Mouse (Mus musculus) neural tube, embryonic 10.5 days (tissue): ENCODE results near the gene Tmem192.
A peak's percentile ranks its signal among the peaks of the same experiment; 100 is the strongest.

ENCODE experiments used
- DNase-seq: peaks from one replicate; pipeline ENCODE4 v3.0.0-alpha.2; 2017; ENCODE audit warnings: low spot score; ENCODE audit errors: extremely low spot score

Tmem192 gene

DNA sequence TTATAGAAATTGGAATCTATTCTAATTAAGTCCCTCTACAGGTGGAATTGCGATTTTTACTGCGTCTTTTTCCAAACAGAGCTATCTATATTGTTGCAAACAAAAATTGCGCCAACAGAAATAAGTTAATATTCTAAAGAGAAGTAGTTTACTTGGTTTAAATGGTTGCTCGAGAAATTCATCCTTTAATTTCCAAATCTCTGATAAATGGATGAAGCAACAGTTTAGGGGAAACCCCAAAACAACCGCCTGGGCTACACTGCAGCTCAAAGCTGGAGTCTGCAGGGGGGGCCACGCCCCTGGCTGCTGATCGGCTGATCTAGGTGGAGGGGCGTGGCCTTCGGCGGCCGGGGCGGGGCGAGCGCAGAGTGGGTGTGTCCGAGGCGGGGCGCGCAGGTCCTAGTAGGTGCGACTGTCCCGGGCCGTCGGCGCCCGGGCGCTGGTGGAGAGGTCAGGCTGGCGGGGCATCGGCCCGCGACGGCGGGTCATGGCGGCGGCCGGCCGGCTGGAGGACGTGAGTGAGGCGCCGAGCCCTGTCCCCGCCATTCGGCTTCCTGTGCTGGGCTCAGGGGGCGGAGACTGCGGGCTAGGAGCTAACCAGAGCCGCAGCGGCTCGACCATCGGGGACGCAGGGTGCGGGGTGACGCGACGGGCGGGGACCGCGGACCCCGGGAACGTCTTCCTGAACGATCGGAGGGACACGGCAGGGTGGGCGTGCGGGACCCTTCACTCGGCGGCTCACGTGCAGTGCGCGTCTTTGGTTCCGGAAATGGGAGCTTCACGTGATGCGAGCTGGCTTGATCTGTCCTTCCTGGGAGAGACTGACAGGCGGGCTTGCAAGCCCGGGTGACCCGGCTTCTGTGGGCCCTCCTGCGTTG lies at the start of gene Tmem192:
Tmem192 (plus strand) TSS at position 366 of the 878 bp plus-strand sequence.
- DNase-seq: peak; percentile 90

DNA sequence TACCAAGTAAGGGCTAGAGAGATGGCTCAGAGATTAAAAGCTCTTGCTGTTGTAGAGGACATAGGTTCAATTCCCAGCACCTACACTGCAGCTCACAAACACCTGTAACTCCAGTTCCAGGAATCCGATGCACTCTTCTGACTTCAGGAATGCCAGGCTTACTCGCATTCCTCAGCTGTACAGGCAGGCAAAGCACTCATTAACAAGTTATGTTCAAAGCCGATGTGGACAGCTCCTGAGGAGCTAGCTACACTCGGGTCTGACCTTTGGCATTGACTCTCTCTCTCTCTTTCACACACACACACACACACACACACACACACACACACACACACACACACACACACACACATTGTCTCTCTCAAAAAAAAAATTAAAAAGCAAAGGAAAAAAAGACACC lies 48.3 kb upstream of the Tmem192 start:
- no peak for DNase-seq

DNA sequence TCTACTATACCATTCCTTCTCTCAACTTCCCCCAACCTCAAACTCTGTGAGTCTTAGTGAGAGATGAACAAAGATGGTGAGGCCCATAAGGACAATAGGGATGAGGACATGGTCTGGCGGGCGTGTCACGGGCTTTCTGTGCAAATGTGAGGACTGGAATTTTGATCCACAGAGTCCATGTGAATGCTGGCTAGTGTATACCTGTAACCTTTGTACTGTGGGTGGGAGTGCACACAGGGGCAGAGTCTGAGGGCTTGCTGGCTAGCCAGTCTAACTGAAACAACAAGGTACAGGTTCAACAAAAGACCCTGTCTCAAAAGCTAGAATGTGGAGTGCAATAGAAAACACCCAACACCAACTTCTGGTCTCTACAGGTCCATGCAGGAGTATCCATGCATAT lies 46.3 kb upstream of the Tmem192 start:
- DNase-seq: no peak

DNA sequence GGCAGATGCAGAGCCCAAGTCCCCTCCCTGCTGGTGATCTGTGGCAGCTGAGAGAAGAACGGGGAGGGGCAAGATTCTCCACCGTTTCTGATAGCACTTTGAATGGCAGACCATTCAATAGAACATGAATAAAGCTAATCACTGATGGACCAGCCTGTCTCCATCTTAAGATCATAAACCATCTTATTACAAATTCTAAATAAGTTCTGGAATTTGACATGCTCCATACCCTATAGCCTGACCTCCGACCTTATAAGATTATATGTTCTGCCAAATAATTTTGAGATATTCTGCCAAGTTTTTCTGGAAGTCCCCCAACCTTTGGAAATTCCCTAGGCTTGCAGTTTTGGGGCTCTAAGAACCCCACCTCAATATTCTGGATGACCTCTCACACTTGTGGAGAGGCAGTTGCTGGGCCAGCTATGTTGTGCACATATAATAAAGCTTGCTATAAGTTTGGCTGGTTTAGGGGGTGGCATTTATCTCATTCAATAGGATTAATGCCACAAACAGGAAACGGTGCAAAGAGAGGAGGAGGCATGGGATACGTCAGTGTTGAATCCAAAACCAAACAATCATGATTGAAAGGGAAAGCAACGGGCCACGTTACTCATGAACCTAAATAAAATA lies 45.3 kb upstream of the Tmem192 start:
- DNase-seq: no peak

DNA sequence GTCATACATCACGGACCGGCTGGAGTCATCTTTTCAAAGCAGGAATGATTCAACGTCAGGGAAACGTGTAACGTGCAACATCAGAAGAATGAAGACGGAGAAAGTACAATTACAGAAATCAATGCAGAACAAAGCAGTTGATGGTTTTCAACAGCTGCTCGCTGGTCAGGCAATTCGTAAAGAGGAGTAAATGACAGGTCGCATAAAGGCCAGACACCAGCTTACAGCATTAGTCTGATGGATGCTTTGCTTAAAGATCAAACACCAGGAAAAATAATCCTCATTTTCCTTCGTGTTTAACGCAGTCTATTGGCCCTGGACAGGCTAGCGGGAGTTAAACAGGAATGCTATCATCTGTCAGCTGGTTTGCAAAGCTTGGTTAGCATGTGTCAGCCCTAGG lies 44.8 kb upstream of the Tmem192 start:
- no peak for DNase-seq

DNA sequence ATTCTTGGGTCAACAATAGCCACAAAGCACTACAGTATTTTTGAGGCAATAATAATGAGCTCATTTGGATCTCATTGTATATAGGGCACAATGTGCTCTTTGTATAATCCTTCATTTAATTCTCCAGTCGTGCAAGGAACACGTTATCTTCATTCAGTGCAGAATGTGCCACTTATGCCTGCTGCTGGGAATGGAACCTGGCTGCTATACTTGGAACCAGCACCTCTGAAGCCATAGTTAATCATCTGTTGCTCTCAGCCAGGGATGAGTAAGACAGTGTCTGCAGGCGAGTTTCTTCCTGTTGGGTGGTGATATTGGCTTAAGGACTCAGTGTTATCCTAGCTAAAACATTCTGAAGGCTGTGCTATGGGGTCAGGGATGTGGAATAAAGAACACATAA lies 43.2 kb upstream of the Tmem192 start:
- DNase-seq: no peak

DNA sequence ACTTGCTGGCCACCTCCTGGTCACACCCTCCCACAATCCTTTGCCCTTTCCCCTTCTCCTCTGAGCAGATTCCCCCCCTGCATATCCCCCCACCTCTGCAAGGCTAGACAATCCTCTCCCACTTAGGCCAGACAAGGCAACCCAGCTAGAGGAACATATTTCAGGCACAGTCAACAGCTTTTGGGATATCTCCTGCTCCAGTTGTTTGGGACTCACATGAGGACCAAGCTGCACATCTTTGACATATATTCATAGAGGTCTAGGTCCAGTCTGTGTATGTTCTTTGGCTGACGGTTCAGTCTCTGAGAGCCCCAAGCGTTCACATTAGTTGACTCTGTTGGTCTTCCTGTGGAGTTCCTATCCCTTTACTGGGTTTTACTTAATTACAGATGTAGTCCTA lies 37.0 kb upstream of the Tmem192 start:
- no peak for DNase-seq

DNA sequence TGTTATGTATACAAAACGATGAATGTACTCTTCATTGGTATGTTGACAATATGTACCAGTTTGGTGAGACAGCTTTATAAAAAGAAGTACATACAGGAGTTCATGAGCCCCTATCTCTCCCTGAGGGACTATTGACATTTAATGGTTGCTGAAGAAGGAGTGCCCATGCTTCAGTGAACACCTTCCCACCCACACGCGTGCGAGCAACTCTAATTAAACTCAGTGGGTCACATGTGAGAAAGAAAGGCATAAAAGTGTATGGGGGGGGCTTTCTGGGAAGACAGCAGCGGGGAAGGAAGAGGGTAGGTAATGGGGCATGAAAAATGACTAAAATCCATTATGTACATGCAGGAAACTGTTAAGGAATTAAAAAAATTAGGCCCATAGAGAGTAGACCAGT lies 30.2 kb upstream of the Tmem192 start:
- no peak for DNase-seq

DNA sequence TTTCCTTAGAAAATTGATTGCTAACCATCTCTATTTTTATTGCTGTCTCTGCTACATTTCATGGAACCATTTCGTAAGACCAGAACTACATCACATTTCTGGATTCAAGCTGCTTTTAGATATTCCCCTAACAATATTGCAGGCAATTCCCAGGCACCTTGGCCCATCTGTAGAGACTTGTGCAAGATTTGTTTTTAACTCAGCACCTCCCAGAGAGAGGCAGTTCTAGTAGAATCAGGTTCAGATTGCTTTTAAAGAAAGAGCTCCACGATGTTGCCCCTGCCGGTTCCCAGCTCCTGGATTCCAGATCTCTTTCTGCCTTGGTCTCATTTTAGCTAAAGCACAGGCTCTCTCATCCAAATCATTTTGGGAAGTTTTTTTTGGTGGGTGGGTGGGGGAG lies 23.7 kb upstream of the Tmem192 start:
- DNase-seq: no peak

DNA sequence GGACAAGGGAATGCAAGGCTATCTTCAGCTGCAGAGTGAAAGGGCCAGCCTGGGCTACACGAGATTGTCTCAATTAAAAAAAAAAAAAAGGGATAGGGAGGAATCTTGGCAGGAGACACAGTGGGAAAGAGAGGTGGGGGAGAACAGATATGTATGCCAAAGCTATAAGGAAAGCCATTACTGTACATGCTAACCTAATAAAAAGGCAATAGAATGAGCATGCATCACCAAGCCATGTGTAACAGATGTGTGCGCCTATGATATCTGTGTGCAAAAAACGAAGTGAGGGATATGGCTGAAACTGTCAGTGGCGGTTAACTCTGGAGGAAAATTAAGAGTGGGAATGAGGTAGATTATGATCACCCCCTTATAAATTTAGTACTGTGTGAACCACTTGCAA lies 21.2 kb upstream of the Tmem192 start:
- no peak for DNase-seq

DNA sequence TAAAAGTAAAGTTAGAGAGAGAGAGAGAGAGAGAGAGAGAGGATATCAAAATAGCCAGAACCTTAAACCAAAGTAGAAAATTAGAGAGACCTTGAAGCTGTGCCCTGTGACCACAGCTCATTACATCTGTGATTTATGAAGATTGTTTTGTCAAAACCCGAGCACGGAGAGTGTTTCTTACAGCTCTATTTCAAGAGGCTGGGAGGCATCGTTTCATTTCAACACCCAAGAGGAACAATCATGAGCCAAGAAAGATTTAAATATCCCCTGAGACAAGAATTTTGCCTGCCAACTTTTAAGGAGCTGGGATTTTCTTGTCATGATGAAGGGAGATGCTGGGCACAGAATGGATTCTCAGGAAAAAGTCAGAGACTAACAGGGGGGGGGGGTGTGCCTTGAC lies 20.6 kb upstream of the Tmem192 start:
- no peak for DNase-seq

DNA sequence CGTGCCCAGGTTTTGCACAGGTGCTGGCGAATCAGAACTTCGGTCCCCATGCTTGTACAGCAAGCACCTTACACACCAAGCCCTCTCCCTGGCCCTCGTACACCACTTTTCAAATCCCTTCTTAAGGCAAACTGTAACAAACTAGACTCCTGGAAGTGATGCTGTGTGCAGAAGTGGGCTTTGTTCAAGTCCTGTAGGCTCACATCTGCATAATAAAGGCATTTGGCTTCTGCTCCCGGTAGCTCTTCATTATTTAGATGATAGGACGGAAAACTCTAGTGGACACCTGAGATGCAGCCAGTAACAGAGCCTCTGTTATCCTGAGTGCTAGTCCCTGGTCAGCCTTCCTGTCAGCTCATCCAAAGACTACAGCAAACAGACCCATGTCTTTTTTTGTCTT lies 18.0 kb upstream of the Tmem192 start:
- DNase-seq: no peak

DNA sequence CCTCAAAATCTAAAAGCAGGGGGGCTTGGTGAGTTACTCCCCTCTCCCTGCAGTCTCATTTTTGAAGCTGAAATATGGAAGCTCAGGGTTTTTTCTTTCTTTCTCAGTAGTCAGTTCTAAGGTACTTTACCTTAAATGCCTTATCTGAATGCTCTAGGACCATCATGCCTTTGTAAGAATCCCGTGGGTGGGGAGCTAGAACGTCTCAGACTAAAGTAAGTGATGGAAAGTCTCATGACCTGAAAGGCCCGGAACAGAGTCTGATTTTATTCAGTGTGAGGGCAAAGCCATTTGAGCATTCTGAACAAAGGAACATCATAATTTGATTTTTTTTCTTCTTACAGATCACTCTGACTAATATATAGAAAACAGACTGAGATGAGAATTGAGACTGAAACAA lies 12.0 kb upstream of the Tmem192 start:
- DNase-seq: no peak

DNA sequence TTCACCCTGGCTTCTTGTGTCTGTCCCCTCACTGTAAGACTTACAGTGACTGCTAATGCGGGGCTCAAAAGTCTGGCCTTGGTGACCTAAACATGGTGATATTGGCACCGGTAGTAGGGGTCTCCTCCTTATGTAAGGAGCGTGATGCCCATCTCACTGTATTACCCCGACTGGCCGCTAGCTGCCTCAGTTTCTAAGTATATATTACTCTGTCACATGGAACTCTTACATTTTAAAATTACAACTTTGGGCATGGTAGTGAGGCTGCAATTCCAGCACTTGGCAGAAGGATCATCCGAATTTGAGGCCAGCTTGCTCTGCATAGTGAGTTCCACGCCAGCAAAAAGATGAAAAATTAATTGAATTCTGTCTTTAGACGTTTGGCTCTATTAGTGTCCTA lies 6.0 kb upstream of the Tmem192 start:
- no peak for DNase-seq

DNA sequence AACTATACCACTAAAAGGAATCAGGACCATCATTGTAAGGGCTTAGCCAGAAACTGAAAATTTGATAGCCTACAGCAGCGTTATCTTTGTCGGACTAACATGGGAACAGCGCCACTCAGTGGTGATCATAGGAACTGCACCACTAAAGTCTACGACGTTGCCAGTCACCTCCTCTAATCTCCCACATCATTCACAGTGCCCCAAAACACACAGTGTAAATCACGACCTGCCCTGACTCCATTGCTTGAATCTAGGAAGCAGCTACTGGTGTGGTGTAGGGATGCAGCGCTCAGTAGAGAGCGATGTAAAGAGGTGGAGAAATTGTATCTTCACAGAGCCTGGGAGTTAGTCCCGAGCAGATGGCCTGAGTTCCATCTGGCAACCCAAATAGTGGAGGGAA lies 5.5 kb upstream of the Tmem192 start:
- peak; percentile 78 for DNase-seq

DNA sequence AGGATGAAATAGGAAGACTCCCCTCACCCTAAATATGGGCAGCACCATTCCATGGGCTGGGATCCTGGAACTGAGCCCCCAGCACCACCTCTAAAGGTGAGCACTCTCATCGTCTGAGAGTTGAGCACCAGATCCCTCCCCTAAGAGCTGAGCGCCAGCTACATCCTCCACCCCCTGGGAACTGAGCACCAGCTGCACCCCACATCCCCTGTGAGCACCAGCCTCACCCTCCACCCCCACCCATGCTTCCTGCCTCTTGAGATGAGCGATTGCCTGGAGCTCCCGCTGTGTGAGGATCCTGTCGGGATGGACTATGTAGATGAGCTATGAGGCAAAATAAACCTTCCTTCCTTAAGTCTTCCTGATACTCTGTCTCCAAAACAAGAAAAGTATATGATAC lies 4.0 kb upstream of the Tmem192 start:
- no peak for DNase-seq

DNA sequence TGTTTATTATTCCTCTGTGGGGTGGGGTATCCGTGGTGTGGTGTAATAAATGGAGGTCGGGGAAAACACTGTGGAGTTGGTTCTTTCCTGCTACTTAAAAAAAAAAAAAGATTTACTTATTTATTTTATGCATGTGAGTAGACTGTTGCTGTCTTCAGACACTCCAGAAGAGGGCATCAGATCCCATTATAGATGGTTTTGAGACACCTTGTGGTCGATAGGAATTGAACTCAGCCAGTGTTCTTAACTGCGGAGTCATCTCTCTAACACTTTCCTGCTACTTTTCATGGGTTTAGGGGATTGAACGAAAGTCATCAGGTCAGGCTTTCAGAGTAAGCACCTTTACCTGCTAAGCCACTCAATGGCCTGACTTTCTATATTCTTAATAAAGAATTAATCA lies 2.2 kb upstream of the Tmem192 start:
- no peak for DNase-seq

DNA sequence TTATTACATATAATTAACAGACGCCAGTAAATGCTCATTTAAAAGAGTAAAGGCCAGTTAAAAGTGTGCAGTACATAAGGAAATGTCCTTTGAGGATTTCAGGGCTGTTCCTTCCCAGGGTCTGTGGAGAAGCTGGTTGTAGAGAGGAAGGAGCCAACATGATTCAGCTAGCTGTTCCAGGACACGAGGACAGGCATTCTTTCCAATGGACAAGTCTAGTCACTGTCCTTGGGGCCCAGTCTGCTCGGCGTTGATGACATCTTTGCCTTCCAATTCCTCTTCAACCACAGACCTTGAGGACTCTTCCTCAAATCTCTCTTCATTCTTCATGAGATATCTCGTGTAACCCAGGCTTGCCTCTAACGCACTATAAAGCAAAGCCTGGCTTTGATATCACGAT lies 1.4 kb upstream of the Tmem192 start:
- no peak for DNase-seq

DNA sequence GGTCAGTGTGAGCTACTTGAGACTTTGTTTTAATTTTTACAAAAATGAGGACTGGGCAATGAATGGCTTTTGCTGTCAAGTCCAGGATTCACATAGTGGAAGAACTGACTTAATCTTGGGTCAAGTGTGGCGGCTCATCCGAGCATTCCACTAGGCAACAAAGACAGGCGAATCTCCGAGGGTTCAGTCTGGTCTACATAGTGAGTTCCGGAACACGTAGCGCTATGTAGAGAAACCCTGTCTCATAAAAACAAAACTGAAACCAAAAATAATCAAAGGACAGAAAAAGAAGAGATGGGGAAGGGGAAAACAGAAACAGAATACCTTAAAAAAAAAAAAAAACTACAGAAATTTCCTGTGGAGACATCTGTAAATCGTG lies 555 bp upstream of the Tmem192 start:
- no peak for DNase-seq

DNA sequence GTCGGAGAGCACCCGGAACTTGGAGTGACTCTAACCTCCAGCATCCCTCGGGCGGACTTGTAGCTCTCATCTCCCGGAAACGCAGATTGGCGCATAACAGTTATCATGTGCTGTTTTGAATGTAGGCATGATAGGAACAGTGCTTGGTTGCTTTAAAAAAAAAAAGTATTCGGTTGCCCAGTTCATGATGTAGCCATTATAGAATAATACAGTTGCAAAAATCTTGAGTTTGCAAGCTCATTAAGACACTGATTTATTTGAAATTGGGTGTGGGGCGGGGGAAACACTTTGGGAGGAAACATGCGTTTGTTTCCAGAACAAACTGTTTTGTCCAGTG lies 681 bp downstream of the Tmem192 start:
- no peak for DNase-seq

DNA sequence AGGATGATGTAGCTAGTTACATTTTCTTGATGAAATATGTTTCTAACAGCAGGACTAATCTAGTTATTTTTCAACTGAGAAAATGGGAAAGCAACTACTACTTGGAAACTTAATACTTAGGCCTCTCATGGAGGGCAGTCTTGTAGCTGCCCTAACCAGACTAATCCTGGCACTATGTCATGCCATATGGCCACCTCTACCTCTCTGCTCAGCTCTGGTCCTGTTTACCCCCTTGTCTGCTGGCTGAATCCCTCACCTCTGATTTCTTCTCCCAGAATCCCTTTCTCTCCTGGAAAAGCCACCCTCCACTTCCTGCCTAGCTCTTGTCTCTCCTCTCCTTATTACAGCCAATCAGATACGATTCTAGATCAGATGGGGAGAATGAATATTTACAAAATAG lies 1.4 kb downstream of the Tmem192 start:
- no peak for DNase-seq

DNA sequence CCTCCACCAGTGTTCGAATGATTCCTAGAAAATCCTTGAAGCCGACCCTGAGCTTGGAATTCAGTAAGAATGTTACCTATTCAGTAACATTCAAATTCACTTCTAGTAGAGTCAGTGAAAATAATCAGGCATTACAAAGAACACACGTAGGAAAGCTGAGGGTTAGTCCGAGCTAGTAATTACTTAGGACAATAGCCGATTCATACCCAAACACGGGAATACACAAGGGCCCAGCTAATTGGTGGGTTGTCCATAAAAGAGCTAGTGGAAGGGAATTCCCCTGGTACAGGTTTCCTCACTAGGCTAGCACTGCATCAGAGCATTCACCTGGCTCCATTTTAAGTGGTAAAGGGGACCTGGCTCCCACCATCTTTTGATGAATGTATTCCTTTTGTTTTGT lies 5.1 kb downstream of the Tmem192 start:
- DNase-seq: no peak

DNA sequence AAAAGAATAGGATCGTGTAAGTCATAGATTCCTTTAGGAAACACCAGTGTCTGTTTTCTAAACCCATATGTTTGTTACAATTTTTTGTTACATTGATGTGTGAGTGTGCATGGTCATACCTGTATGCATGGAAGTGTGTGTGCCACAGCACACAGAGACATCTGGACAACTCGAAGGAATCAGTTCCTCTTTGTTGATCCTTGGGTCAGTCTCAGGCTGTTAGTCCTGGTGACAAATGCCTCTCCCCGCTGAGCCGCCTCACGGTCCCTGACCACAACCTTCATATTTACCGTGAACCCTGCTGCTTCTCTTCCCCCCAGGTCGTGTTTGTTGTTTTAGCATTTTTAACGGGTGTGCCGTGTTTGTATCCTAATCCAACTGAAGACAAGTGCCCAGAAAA lies 12.0 kb downstream of the Tmem192 start:
- DNase-seq: no peak
